Mouse (Mus musculus): ENCODE data around the gene Nap1l4. TPM values are rescaled to one million over a fixed set of nuclear protein-coding genes. Genes with fewer than 3 reads are reported as not detected.

The Nap1l4 gene
- 335 and 344 TPM in 2 replicates for polyA plus RNA-seq (2016; fragmentation: Nextera tagmentation; extraction: Ambion mirVana)

DNA sequence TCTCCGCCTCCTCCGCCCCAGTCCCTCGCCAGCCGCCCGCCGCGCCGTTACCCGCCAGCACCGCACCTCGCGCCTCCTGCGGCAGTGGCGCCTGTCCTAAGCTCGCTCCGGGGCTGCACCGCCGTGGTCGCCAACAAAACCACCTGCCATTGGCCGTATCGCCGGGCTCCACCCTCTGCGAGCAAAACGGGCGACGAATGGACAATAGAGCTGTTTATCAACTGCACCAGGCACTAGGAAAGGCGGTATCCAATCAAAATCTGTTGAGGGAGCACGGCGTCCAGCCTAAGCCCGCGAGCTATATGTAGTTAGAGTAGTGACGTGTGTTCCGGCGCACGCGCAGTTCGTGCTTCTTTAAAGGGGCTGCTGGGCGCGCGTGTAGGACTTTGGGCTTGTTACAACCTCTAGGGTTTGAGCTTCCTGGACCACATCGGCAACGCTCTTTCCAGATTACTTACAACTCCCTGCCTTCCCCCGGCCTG is at the start of gene Nap1l4:
Nap1l4 (minus strand) TSS at position 131 of the 482 bp plus-strand sequence.
- peak within 1 kb of the TSS; percentile 91 for H3K9ac ChIP-seq
- peak within 1 kb of the TSS; percentile 91 for H3K4me3 ChIP-seq
- no peaks in the 10 kb centered on the region for H3K9me3 ChIP-seq
- no peaks in the 10 kb centered on the region for H3K27me3 ChIP-seq (replicated peaks)
- under 1% methylated on average over 43 of the region's 43 CpGs for WGBS
- H3K27ac ChIP-seq, result peak within 1 kb of the TSS; percentile 72
- H3K36me3 ChIP-seq, result peaks cover 7% of the 10 kb centered on the region; the same call in 1 of the 2 replicates
- H3K4me2 ChIP-seq (replicated peaks), result peak within 1 kb of the TSS; percentile 73
- peak; percentile 99 for ATAC-seq (ENCODE audit: low FRiP score, low read depth)
- peaks cover 17% of the 10 kb centered on the region for H3K4me1 ChIP-seq

- 48% methylated on average over 5 of the region's 5 CpGs for WGBS
- H3K9ac ChIP-seq, result no peak overlapping the region
- no peak for ATAC-seq (ENCODE audit: low FRiP score, low read depth)
- no peak overlapping the region for H3K4me2 ChIP-seq (replicated peaks)
- no peak overlapping the region for H3K27ac ChIP-seq
- peaks cover 31% of the 10 kb centered on the region; the same call in 1 of the 2 replicates for H3K36me3 ChIP-seq
- H3K4me1 ChIP-seq, result peaks cover 11% of the 10 kb centered on the region
- no peak overlapping the region for H3K4me3 ChIP-seq
- H3K27me3 ChIP-seq (replicated peaks), result no peaks in the 10 kb centered on the region
- H3K9me3 ChIP-seq, result no peaks in the 10 kb centered on the region
These were observed 46.0 kb upstream of the Nap1l4 start for GRCm38 (mm10) chr7:143594865-143595264.

DNA sequence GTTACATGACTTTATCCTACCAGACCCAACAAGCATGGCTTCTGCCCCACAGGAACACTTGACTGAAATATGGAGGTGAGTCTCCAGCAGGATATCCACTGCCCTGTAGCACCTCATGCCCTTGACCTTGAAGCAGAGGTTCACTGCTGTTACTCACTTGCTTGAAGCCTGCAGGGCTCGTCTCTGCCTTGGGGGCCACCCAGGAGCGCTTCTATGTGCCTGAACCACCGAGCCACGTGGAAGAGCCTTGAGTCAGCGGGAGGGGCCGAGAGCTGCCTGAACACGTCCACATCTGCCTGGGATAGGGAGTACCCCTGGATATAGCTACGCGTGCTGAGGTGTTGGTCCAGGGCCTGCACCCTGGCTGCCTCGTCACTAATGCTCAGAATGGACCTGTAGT is 43.3 kb upstream of the Nap1l4 start:
- Histone ChIP-seq H3K9ac (0 out of 2 replicates have a peak overlapping the region, but pooled peaks have one; percentile 13), H3K4me1 (no peaks in the 10 kb centered on the region)

GRCm38 (mm10) chr7:143588006-143588405 is 39.1 kb upstream of the Nap1l4 start:
- H3K4me1 ChIP-seq, result no peaks in the 10 kb centered on the region
- no peaks in the 10 kb centered on the region for H3K27me3 ChIP-seq (replicated peaks)
- no peak overlapping the region for H3K27ac ChIP-seq
- H3K36me3 ChIP-seq, result peaks cover 82% of the 10 kb centered on the region
- WGBS, result 88% methylated on average over 4 of the region's 4 CpGs
- no peak for ATAC-seq (ENCODE audit: low FRiP score, low read depth)
- H3K4me3 ChIP-seq, result no peak overlapping the region
- H3K9me3 ChIP-seq, result no peaks in the 10 kb centered on the region
- H3K9ac ChIP-seq, result no peak overlapping the region
- H3K4me2 ChIP-seq (replicated peaks), result no peak overlapping the region

More for the DNA sequence above, 43.3 kb upstream of the Nap1l4 start:
- Histone ChIP-seq H3K4me3 (no peak overlapping the region), H3K27me3 (replicated peaks) (no peaks in the 10 kb centered on the region), H3K27ac (no peak overlapping the region), H3K4me2 (replicated peaks) (no peak overlapping the region), H3K36me3 (peaks cover 57% of the 10 kb centered on the region), H3K9me3 (no peaks in the 10 kb centered on the region)
- 96% methylated on average over 10 of the region's 10 CpGs for WGBS
- ATAC-seq (ENCODE audit: low FRiP score, low read depth), result no peak

- Histone ChIP-seq H3K9me3 (no peaks in the 10 kb centered on the region), H3K4me3 (no peak overlapping the region), H3K4me1 (no peaks in the 10 kb centered on the region), H3K9ac (no peak overlapping the region), H3K4me2 (replicated peaks) (no peak overlapping the region), H3K27me3 (replicated peaks) (no peaks in the 10 kb centered on the region), H3K36me3 (peaks cover 86% of the 10 kb centered on the region), H3K27ac (no peak overlapping the region)
- WGBS, result 89% methylated on average over 5 of the region's 5 CpGs
- no peak for ATAC-seq (ENCODE audit: low FRiP score, low read depth)
These were observed 38.7 kb upstream of the Nap1l4 start for GRCm38 (mm10) chr7:143587586-143587985.

- Histone ChIP-seq H3K27ac (no peak overlapping the region), H3K9me3 (no peaks in the 10 kb centered on the region), H3K4me2 (replicated peaks) (no peak overlapping the region), H3K36me3 (peaks cover 78% of the 10 kb centered on the region), H3K27me3 (replicated peaks) (no peaks in the 10 kb centered on the region), H3K9ac (no peak overlapping the region), H3K4me1 (no peaks in the 10 kb centered on the region), H3K4me3 (no peak overlapping the region)
- 34% methylated on average over 3 of the region's 3 CpGs for WGBS
- ATAC-seq (ENCODE audit: low FRiP score, low read depth), result no peak
These were observed 35.0 kb upstream of the Nap1l4 start for GRCm38 (mm10) chr7:143583956-143584355.

- Histone ChIP-seq H3K4me1 (no peaks in the 10 kb centered on the region), H3K9me3 (no peaks in the 10 kb centered on the region), H3K36me3 (peaks cover 78% of the 10 kb centered on the region), H3K4me3 (no peak overlapping the region), H3K4me2 (replicated peaks) (no peak overlapping the region), H3K27me3 (replicated peaks) (no peaks in the 10 kb centered on the region), H3K9ac (no peak overlapping the region), H3K27ac (no peak overlapping the region)
- no peak for ATAC-seq (ENCODE audit: low FRiP score, low read depth)
- WGBS, result 96% methylated on average over 5 of the region's 5 CpGs
These were observed 34.1 kb upstream of the Nap1l4 start for GRCm38 (mm10) chr7:143583025-143583424.

- Histone ChIP-seq H3K4me2 (replicated peaks) (no peak overlapping the region), H3K27ac (no peak overlapping the region), H3K27me3 (replicated peaks) (no peaks in the 10 kb centered on the region), H3K4me3 (no peak overlapping the region), H3K9me3 (no peaks in the 10 kb centered on the region), H3K9ac (no peak overlapping the region), H3K36me3 (peaks cover 90% of the 10 kb centered on the region), H3K4me1 (no peaks in the 10 kb centered on the region)
- ATAC-seq (ENCODE audit: low FRiP score, low read depth), result no peak
- 94% methylated on average over 11 of the region's 11 CpGs for WGBS
These were observed 26.8 kb upstream of the Nap1l4 start for GRCm38 (mm10) chr7:143575751-143576150.

DNA sequence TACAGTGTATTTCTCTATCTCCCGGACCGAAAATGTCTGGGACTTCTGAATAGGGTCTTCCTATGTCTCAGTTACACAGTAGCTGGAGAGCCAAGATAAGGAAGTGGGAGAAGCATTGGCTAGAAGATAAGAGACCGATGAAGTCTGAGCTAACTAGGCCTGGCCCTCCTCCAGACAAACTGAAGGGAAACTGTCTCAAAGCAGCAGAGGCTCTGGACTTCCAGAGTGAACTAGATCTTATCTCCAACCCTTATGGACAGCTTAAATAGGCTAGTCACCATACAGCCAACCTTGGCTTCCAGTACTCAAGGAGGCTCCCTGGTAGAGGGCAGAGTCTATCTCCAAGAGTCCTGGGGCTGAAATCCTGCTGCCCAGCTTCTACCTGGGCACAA is 16.7 kb upstream of the Nap1l4 start:
- H3K27me3 ChIP-seq (replicated peaks), result no peaks in the 10 kb centered on the region
- WGBS, result 94% methylated on average over 3 of the region's 3 CpGs
- no peak overlapping the region for H3K4me3 ChIP-seq

DNA sequence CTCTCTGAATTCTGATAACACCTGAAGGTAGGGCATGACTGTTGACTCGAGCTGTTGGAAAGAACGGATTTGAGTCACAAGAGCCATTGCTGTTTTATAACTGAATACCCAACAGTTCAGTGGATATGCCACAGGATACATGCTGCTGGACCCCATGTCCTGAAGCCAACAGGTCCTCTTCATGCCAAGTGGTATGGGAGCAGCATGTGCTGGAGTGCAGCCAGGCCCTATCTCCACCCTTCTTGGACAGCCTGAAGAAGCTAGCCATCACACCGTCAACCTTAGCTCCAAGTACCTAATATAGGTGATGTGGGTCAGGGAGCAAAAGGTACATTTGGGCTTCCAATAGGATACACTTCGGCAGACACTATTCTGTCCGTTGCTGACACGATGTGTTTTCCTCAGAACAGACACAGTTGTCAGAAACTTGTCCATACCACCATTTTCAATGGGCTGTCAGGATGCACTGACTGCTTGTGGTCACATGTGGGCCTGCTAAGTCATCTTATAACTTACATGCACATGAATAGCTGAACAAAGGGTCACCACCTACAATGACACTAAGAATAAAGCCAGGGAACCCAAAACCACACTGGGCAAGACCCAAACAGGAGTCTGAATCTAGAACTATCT is 16.2 kb upstream of the Nap1l4 start:
- H3K9me3 ChIP-seq, result no peaks in the 10 kb centered on the region
- no peak overlapping the region for H3K4me3 ChIP-seq
- 94% methylated on average over 6 of the region's 6 CpGs for WGBS
- no peak for ATAC-seq (ENCODE audit: low FRiP score, low read depth)
- no peak overlapping the region for H3K27ac ChIP-seq
- H3K4me1 ChIP-seq, result no peaks in the 10 kb centered on the region
- no peaks in the 10 kb centered on the region for H3K27me3 ChIP-seq (replicated peaks)
- no peak overlapping the region for H3K9ac ChIP-seq
- H3K4me2 ChIP-seq (replicated peaks), result no peak overlapping the region
- H3K36me3 ChIP-seq, result peaks cover 93% of the 10 kb centered on the region

More for the DNA sequence above, 16.7 kb upstream of the Nap1l4 start:
- Histone ChIP-seq H3K27ac (no peak overlapping the region), H3K9ac (no peak overlapping the region), H3K36me3 (peaks cover 93% of the 10 kb centered on the region), H3K9me3 (no peaks in the 10 kb centered on the region), H3K4me1 (no peaks in the 10 kb centered on the region), H3K4me2 (replicated peaks) (no peak overlapping the region)
- ATAC-seq (ENCODE audit: low FRiP score, low read depth), result no peak

DNA sequence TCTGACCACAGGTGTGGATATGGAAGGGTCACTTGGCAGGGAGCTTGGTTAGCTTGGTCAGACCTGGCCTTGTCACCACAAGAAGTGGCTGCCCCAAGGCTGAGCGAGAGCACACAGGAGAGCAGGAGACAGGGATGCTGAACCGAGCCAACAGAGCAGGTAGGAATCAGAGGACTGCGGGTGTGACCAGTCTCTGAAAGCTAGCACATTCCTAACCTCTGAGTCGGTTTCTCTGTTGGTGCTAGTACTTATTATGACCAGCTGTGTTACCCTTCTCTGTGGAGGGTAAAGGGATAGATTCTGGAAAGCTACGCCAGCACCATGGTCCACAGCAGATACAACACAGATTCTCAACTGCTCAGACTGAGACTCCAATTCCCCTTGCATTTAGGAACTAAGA is 14.9 kb upstream of the Nap1l4 start:
- no peak for ATAC-seq (ENCODE audit: low FRiP score, low read depth)
- Histone ChIP-seq H3K36me3 (peaks cover 93% of the 10 kb centered on the region), H3K4me2 (replicated peaks) (no peak overlapping the region), H3K9ac (no peak overlapping the region), H3K4me1 (no peaks in the 10 kb centered on the region), H3K4me3 (no peak overlapping the region), H3K27me3 (replicated peaks) (no peaks in the 10 kb centered on the region), H3K9me3 (no peaks in the 10 kb centered on the region), H3K27ac (no peak overlapping the region)
- 95% methylated on average over 5 of the region's 5 CpGs for WGBS

GRCm38 (mm10) chr7:143557616-143558015 is 8.7 kb upstream of the Nap1l4 start:
- no peaks in the 10 kb centered on the region for H3K9me3 ChIP-seq
- no peak overlapping the region for H3K4me3 ChIP-seq
- no peaks in the 10 kb centered on the region for H3K27me3 ChIP-seq (replicated peaks)
- no peak overlapping the region for H3K4me2 ChIP-seq (replicated peaks)
- H3K4me1 ChIP-seq, result no peaks in the 10 kb centered on the region
- 93% methylated on average over 7 of the region's 7 CpGs for WGBS
- no peak for ATAC-seq (ENCODE audit: low FRiP score, low read depth)
- H3K36me3 ChIP-seq, result peaks cover 81% of the 10 kb centered on the region
- H3K27ac ChIP-seq, result no peak overlapping the region
- no peak overlapping the region for H3K9ac ChIP-seq
